Mouse (Mus musculus) embryonic facial prominence, embryonic 14.5 days (tissue): ENCODE data around the gene Dnajc25. TPM values are rescaled to one million over a fixed set of nuclear protein-coding genes. Genes with fewer than 3 reads are reported as not detected.

Source experiments
- ATAC-seq: fragments of 200-750 bp; cut with Nextera tagmentation; 2 replicates; pipeline ENCODE4 v1.8.0; 2017; ENCODE audit warnings: low read depth, moderate number of reproducible peaks, moderate TSS enrichment
- DNase-seq: peaks from one replicate; pipeline ENCODE4 v3.0.0-alpha.2; 2015; ENCODE audit warnings: low spot score
- H3K27ac ChIP-seq: fragments of 300-500 bp; sonication (generic); replicated peaks from 2 replicates; pipeline ENCODE4 v1.5.1; 2014; ENCODE audit warnings: low read depth, mild to moderate bottlenecking, low read length, moderate library complexity
- H3K27me3 ChIP-seq: fragments of 300-500 bp; sonication (generic); replicated peaks from 2 replicates; pipeline ENCODE4 v1.6.1; 2014; ENCODE audit warnings: low read length; ENCODE audit not compliant: control insufficient read depth, insufficient read depth
- H3K36me3 ChIP-seq: fragments of 300-500 bp; sonication (generic); 2 replicates; pipeline ENCODE4 v1.6.1; 2014; ENCODE audit warnings: low read length, mixed read lengths; ENCODE audit not compliant: control insufficient read depth, insufficient read depth
- H3K4me1 ChIP-seq: fragments of 300-500 bp; sonication (generic); 2 replicates; pipeline ENCODE4 v1.6.1; 2014; ENCODE audit warnings: antibody characterized with exemption, low read length; ENCODE audit not compliant: control insufficient read depth, insufficient read depth
- H3K4me2 ChIP-seq: fragments of 300-500 bp; sonication (generic); 2 replicates; pipeline ENCODE4 v1.6.1; 2014; ENCODE audit warnings: low read depth, mild to moderate bottlenecking, low read length, moderate library complexity, mixed read lengths
- H3K4me3 ChIP-seq: fragments of 300-500 bp; sonication (generic); 2 replicates; pipeline ENCODE4 v1.5.1; 2014; ENCODE audit warnings: low read depth, mild to moderate bottlenecking, low read length
- H3K9ac ChIP-seq: fragments of 300-500 bp; sonication (generic); 2 replicates; pipeline ENCODE4 v1.6.1; 2014; ENCODE audit warnings: low read depth, mild to moderate bottlenecking, low read length, moderate library complexity, mixed read lengths
- H3K9me3 ChIP-seq: fragments of 300-500 bp; sonication (generic); 2 replicates; pipeline ENCODE4 v1.6.1; 2016; ENCODE audit warnings: low read length; ENCODE audit not compliant: control insufficient read depth
- WGBS: fragments of 180-500 bp; shearing (Covaris S2); extraction: QIAGEN DNeasy Blood & Tissue Kit; methylation state at CpG from one replicate; pipeline ENCODE4 v1.1.7; 2014; 5-methylcytosine and 5-hydroxymethylcytosine counted together
- polyA plus RNA-seq: library from polyadenylated mRNA; unstranded; fragments of >200 nt; fragmentation: Nextera tagmentation; extraction: Ambion mirVana; gene quantifications from 2 replicates; pipeline ENCODE4 v1.2.1, GENCODE M21; 2014

The Dnajc25 gene
- polyA plus RNA-seq: 19.3 and 20.0 TPM in 2 replicates

GRCm38 (mm10) chr4:58994762-58995161 lies at the start of gene Dnajc25:
Gene Dnajc25 (plus strand): TSS chr4:58995062.
- 95% methylated on average over 4 of the region's 4 CpGs for WGBS

GRCm38 (mm10) chr4:58948391-58948790 lies 46.5 kb upstream of the Dnajc25 start:
- WGBS: 85% methylated on average over 4 of the region's 4 CpGs
- Histone ChIP-seq H3K4me3 (no peak overlapping the region), H3K9ac (no peak overlapping the region), H3K4me2 (no peak overlapping the region), H3K36me3 (0 out of 2 replicates have a peak, but pooled peaks cover 6% of the 10 kb centered on the region), H3K9me3 (no peaks in the 10 kb centered on the region), H3K27me3 (no peaks in the 10 kb centered on the region), H3K4me1 (peaks cover 3% of the 10 kb centered on the region; the same call in 1 of the 2 replicates), H3K27ac (no peak overlapping the region)
- ATAC-seq: no peak
- DNase-seq: no peak

More at GRCm38 (mm10) chr4:58994762-58995161, at the start of gene Dnajc25:
- Histone ChIP-seq H3K4me3 (no peak within 1 kb of the TSS), H3K4me1 (no peaks in the 10 kb centered on the region), H3K36me3 (no peaks in the 10 kb centered on the region), H3K27me3 (no peaks in the 10 kb centered on the region), H3K9me3 (no peaks in the 10 kb centered on the region), H3K27ac (no peak within 1 kb of the TSS), H3K4me2 (no peak within 1 kb of the TSS), H3K9ac (no peak within 1 kb of the TSS)
- no peak for DNase-seq
- ATAC-seq: no peak

GRCm38 (mm10) chr4:58952630-58953029 lies 42.2 kb upstream of the Dnajc25 start:
- DNase-seq (no peak), ATAC-seq (no peak)
- Histone ChIP-seq H3K27me3 (no peaks in the 10 kb centered on the region), H3K4me1 (no peaks in the 10 kb centered on the region), H3K9me3 (no peaks in the 10 kb centered on the region; the same call in 1 of the 2 replicates), H3K4me3 (no peak overlapping the region), H3K9ac (no peak overlapping the region), H3K27ac (no peak overlapping the region), H3K4me2 (no peak overlapping the region), H3K36me3 (peaks cover 18% of the 10 kb centered on the region)
- WGBS: 92% methylated on average over 11 of the region's 11 CpGs

- DNase-seq (no peak), ATAC-seq (no peak)
- Histone ChIP-seq H3K4me3 (no peak overlapping the region), H3K27me3 (no peaks in the 10 kb centered on the region), H3K27ac (no peak overlapping the region), H3K9ac (no peak overlapping the region), H3K9me3 (no peaks in the 10 kb centered on the region; the same call in 1 of the 2 replicates), H3K4me1 (no peaks in the 10 kb centered on the region), H3K36me3 (peaks cover 10% of the 10 kb centered on the region), H3K4me2 (no peak overlapping the region)
- WGBS: 90% methylated on average over 15 of the region's 15 CpGs
These were observed 33.1 kb upstream of the Dnajc25 start for GRCm38 (mm10) chr4:58961719-58962118.

- Histone ChIP-seq H3K9ac (no peak overlapping the region), H3K4me2 (no peak overlapping the region), H3K9me3 (no peaks in the 10 kb centered on the region), H3K4me1 (no peaks in the 10 kb centered on the region), H3K36me3 (no peaks in the 10 kb centered on the region), H3K27me3 (no peaks in the 10 kb centered on the region), H3K27ac (no peak overlapping the region), H3K4me3 (no peak overlapping the region)
- DNase-seq (no peak), ATAC-seq (no peak)
- 88% methylated on average over 4 of the region's 4 CpGs for WGBS
These were observed 31.6 kb upstream of the Dnajc25 start for GRCm38 (mm10) chr4:58963271-58963670.

GRCm38 (mm10) chr4:58965136-58965535 lies 29.7 kb upstream of the Dnajc25 start:
- no peak for DNase-seq
- Histone ChIP-seq H3K27me3 (no peaks in the 10 kb centered on the region), H3K4me1 (no peaks in the 10 kb centered on the region), H3K4me3 (no peak overlapping the region), H3K36me3 (no peaks in the 10 kb centered on the region), H3K27ac (no peak overlapping the region), H3K9me3 (no peaks in the 10 kb centered on the region), H3K4me2 (no peak overlapping the region), H3K9ac (no peak overlapping the region)
- 90% methylated on average over 1 of the region's 1 CpGs for WGBS
- ATAC-seq: no peak

GRCm38 (mm10) chr4:58970678-58971077 lies 24.2 kb upstream of the Dnajc25 start:
- Histone ChIP-seq H3K27ac (no peak overlapping the region), H3K27me3 (no peaks in the 10 kb centered on the region), H3K36me3 (peaks cover 27% of the 10 kb centered on the region), H3K4me3 (no peak overlapping the region), H3K9ac (no peak overlapping the region), H3K9me3 (no peaks in the 10 kb centered on the region), H3K4me2 (no peak overlapping the region), H3K4me1 (no peaks in the 10 kb centered on the region)
- 97% methylated on average over 4 of the region's 4 CpGs for WGBS
- ATAC-seq (no peak), DNase-seq (no peak)

GRCm38 (mm10) chr4:58975711-58976110 lies 19.2 kb upstream of the Dnajc25 start:
- Histone ChIP-seq H3K27ac (no peak overlapping the region), H3K4me1 (no peaks in the 10 kb centered on the region), H3K27me3 (no peaks in the 10 kb centered on the region), H3K4me2 (no peak overlapping the region), H3K9ac (no peak overlapping the region), H3K36me3 (peaks cover 39% of the 10 kb centered on the region), H3K4me3 (no peak overlapping the region), H3K9me3 (no peaks in the 10 kb centered on the region)
- WGBS: 77% methylated on average over 5 of the region's 5 CpGs
- ATAC-seq (no peak), DNase-seq (no peak)

- no peaks in the 10 kb centered on the region for H3K9me3 ChIP-seq
- 77% methylated on average over 6 of the region's 6 CpGs for WGBS
- H3K4me2 ChIP-seq: no peak overlapping the region
- no peak overlapping the region for H3K9ac ChIP-seq
- no peak for ATAC-seq
- no peak overlapping the region for H3K4me3 ChIP-seq
- H3K27ac ChIP-seq: no peak overlapping the region
- H3K27me3 ChIP-seq: no peaks in the 10 kb centered on the region
- H3K36me3 ChIP-seq: peaks cover 22% of the 10 kb centered on the region; the same call in 1 of the 2 replicates
- DNase-seq: no peak
- no peaks in the 10 kb centered on the region for H3K4me1 ChIP-seq
These were observed 13.4 kb upstream of the Dnajc25 start for GRCm38 (mm10) chr4:58981421-58981820.
